Mouse (Mus musculus) CH12.LX (cell line): Measurements from ENCODE around the gene Camk2n1. TPM values are rescaled to one million over a fixed set of nuclear protein-coding genes. Genes with fewer than 3 reads are reported as not detected.

Experiments
- DNase-seq: peaks from one replicate; pipeline ENCODE4 v3.0.0-alpha.2; 2013; ENCODE audit errors: extremely low read depth
- H3K27ac ChIP-seq: 2 replicates; pipeline ENCODE4 v1.5.1; 2012; ENCODE audit warnings: low read depth, mild to moderate bottlenecking, control low read depth, moderate library complexity; ENCODE audit not compliant: insufficient read depth
- H3K27me3 ChIP-seq: replicated peaks from 2 replicates; pipeline ENCODE3; 2012; ENCODE audit warnings: inconsistent platforms
- H3K36me3 ChIP-seq, 2 experiments: replicated peaks in 1 of 2; 2 replicates each; pipeline versions ENCODE3 to v1.6.1; 2012; ENCODE audit warnings: inconsistent platforms in 1 of 2, low read length in 1 of 2, mild to moderate bottlenecking in 1 of 2, mixed read lengths in 1 of 2, moderate library complexity in 1 of 2; ENCODE audit not compliant: control insufficient read depth in 1 of 2, insufficient read depth in 1 of 2
- H3K4me1 ChIP-seq, 2 experiments: 2 replicates each; pipeline ENCODE4 v1.6.1; 2012; ENCODE audit warnings: inconsistent platforms in 1 of 2, moderate library complexity in 1 of 2; ENCODE audit not compliant: insufficient read depth in 2 of 2, control insufficient read depth in 1 of 2
- H3K4me2 ChIP-seq: 2 replicates; pipeline ENCODE4 v1.6.1; 2012; ENCODE audit warnings: low read depth, mild to moderate bottlenecking, control low read depth; ENCODE audit not compliant: poor library complexity, insufficient read depth, severe bottlenecking
- H3K4me3 ChIP-seq, 3 experiments: fragments of 150-350 bp in 1 of 3; sonication (generic) in 1 of 3; replicated peaks in 1 of 3; 2 replicates each; pipeline versions ENCODE3 to v1.5.1; 2011 to 2012; ENCODE audit warnings: low read depth in 2 of 3, low read length in 2 of 3, mild to moderate bottlenecking in 2 of 3, moderate library complexity in 2 of 3, control low read depth in 1 of 3, improper control_type of control experiment in 1 of 3, inconsistent platforms in 1 of 3, mixed read lengths in 1 of 3; ENCODE audit not compliant: poor library complexity in 1 of 3
- H3K79me2 ChIP-seq: replicated peaks from 2 replicates; pipeline ENCODE4 v1.6.1; 2012; ENCODE audit warnings: mild to moderate bottlenecking, moderate library complexity; ENCODE audit not compliant: control insufficient read depth, poor library complexity, insufficient read depth, severe bottlenecking; ENCODE audit errors: extremely low read depth
- H3K9ac ChIP-seq: 2 replicates; pipeline ENCODE4 v1.6.1; 2012; ENCODE audit warnings: low read depth, mild to moderate bottlenecking, control low read depth, moderate library complexity; ENCODE audit not compliant: insufficient read depth
- H3K9me3 ChIP-seq: replicated peaks from 2 replicates; pipeline ENCODE3; 2012; ENCODE audit warnings: low read length, inconsistent platforms, mixed read lengths
- BHLHE40 ChIP-seq: IDR thresholded peaks from 2 replicates; pipeline ENCODE4 v1.6.1; 2011; ENCODE audit warnings: mild to moderate bottlenecking, low read depth, low read length, improper control_type of control experiment
- CTCF ChIP-seq, 2 experiments: IDR thresholded peaks in 1 of 2; conservative IDR thresholded peaks in 1 of 2; 2 replicates each; pipeline ENCODE4 v1.5.1; 2011 to 2012; ENCODE audit warnings: low read depth in 2 of 2, low read length in 2 of 2, improper control_type of control experiment in 1 of 2, inconsistent platforms in 1 of 2, mild to moderate bottlenecking in 1 of 2, moderate library complexity in 1 of 2
- GABPA ChIP-seq: IDR thresholded peaks from 2 replicates; pipeline ENCODE4 v1.6.1; 2012; ENCODE audit warnings: low read depth, low read length, improper control_type of control experiment, inconsistent platforms; ENCODE audit not compliant: insufficient replicate concordance
- HCFC1 ChIP-seq: IDR thresholded peaks from 2 replicates; pipeline ENCODE4 v1.6.1; 2012; ENCODE audit warnings: low read depth, mild to moderate bottlenecking, inconsistent platforms, low read length, improper control_type of control experiment
- IRF4 ChIP-seq: IDR thresholded peaks from 2 replicates; pipeline ENCODE4 v1.6.1; 2014; ENCODE audit warnings: low read depth, mild to moderate bottlenecking, inconsistent platforms, low read length, improper control_type of control experiment
- JUN ChIP-seq: IDR thresholded peaks from 2 replicates; pipeline ENCODE4 v1.6.1; 2011; ENCODE audit warnings: low read depth, mild to moderate bottlenecking, low read length, improper control_type of control experiment, moderate library complexity; ENCODE audit not compliant: insufficient read depth
- KAT2A ChIP-seq: IDR thresholded peaks from 2 replicates; pipeline ENCODE4 v1.6.1; 2012; ENCODE audit warnings: low read length, improper control_type of control experiment, inconsistent platforms; ENCODE audit not compliant: insufficient replicate concordance
- MAX ChIP-seq: IDR thresholded peaks from 2 replicates; pipeline ENCODE4 v1.6.1; 2011; ENCODE audit warnings: low read length, improper control_type of control experiment
- MXI1 ChIP-seq: IDR thresholded peaks from 2 replicates; pipeline ENCODE4 v1.6.1; 2011; ENCODE audit warnings: mild to moderate bottlenecking, low read depth, low read length, improper control_type of control experiment
- NELFE ChIP-seq: IDR thresholded peaks from 2 replicates; pipeline ENCODE4 v1.6.1; 2011; ENCODE audit warnings: low read depth, low read length, improper control_type of control experiment
- NRF1 ChIP-seq: IDR thresholded peaks from 2 replicates; pipeline ENCODE4 v1.6.1; 2014; ENCODE audit warnings: low read depth, mild to moderate bottlenecking, inconsistent platforms, low read length, improper control_type of control experiment, moderate library complexity
- RAD21 ChIP-seq: IDR thresholded peaks from 2 replicates; pipeline ENCODE4 v1.6.1; 2011; ENCODE audit warnings: low read depth, mild to moderate bottlenecking, low read length, improper control_type of control experiment, moderate library complexity
- RCOR1 ChIP-seq: conservative IDR thresholded peaks from 2 replicates; pipeline ENCODE4 v1.6.1; 2012; ENCODE audit warnings: low read depth, mild to moderate bottlenecking, inconsistent platforms, low read length, improper control_type of control experiment
- SMC3 ChIP-seq: IDR thresholded peaks from 2 replicates; pipeline ENCODE4 v1.6.1; 2011; ENCODE audit warnings: low read depth, low read length, improper control_type of control experiment
- TBP ChIP-seq: conservative IDR thresholded peaks from 2 replicates; pipeline ENCODE4 v1.6.1; 2011; ENCODE audit warnings: low read depth, low read length, improper control_type of control experiment
- USF1 ChIP-seq: IDR thresholded peaks from 2 replicates; pipeline ENCODE4 v1.6.1; 2014; ENCODE audit warnings: low read depth, mild to moderate bottlenecking, inconsistent platforms, low read length, improper control_type of control experiment
- USF2 ChIP-seq: conservative IDR thresholded peaks from 2 replicates; pipeline ENCODE4 v1.6.1; 2011; ENCODE audit warnings: low read depth, low read length, improper control_type of control experiment
- ZMIZ1 ChIP-seq: IDR thresholded peaks from 2 replicates; pipeline ENCODE4 v1.6.1; 2012; ENCODE audit warnings: low read depth, mild to moderate bottlenecking, inconsistent platforms, low read length, improper control_type of control experiment
- dilution Hi-C: fragments of 300-500 bp; cut with MboI; formaldehyde crosslinking; loops from 2 replicates; pipeline ENCODE4 v1.14.3; 2020; ENCODE audit warnings: low sequenced_read_pairs; ENCODE audit not compliant: extremely low pct_unique_long_range_greater_than_20kb, extremely low pct_ligation_motif_present
- in situ Hi-C: fragments of 300-500 bp; cut with MboI; formaldehyde crosslinking; loops from 3 replicates; pipeline ENCODE4 v1.14.3; 2019; ENCODE audit warnings: low sequenced_read_pairs, low pct_ligation_motif_present, low pct_unique_long_range_greater_than_20kb, mixed read lengths
- polyA plus RNA-seq: library from polyadenylated mRNA; unstranded; fragments of >175 nt; gene quantifications from 2 replicates; pipeline ENCODE4 v1.2.1, GENCODE M21; 2012; ENCODE audit warnings: low read depth; ENCODE audit not compliant: insufficient read length
- total RNA-seq, 2 experiments: library from RNA; depleted of rRNA; stranded (reverse); fragments of 300-350 nt in 1 of 2; fragments of >200 nt in 1 of 2; gene quantifications; 2 replicates each; pipeline ENCODE4 v1.2.3; 2012 to 2014

Gene Camk2n1
- total and polyA plus RNA-seq, 3 experiments, result 0.13 TPM; not detected in 2

GRCm38 (mm10) chr4:138491088-138491487 is 37.0 kb downstream of the Camk2n1 start:
- dilution Hi-C loops (no loop called here), in situ Hi-C loops (no loop called here)
- H3K4me3 ChIP-seq, result no peak overlapping the region
- TF ChIP-seq IRF4 (no peak), NRF1 (no peak), GABPA (no peak), USF1 (no peak), BHLHE40 (no peak), KAT2A (no peak), CTCF (conservative IDR thresholded peaks at IDR 0.05 in 1 of 2, IDR thresholded peaks at IDR 0.05 in 1 of 2; ENCODE audit: low read depth in 2 of 2, low read length in 2 of 2) (no peak), HCFC1 (no peak), MAX (no peak), RCOR1 (no peak)
- H3K4me1 ChIP-seq, result peaks cover 4% of the 10 kb centered on the region in 2 experiments; a peak in 3 of 4 replicates
- H3K36me3 ChIP-seq, result no peaks in the 10 kb centered on the region
- DNase-seq, result no peak
- H3K27me3 ChIP-seq, result peaks cover 88% of the 10 kb centered on the region
- no peaks in the 10 kb centered on the region for H3K79me2 ChIP-seq
- no peak overlapping the region for H3K27ac ChIP-seq
- no peaks in the 10 kb centered on the region for H3K9me3 ChIP-seq
- no peak overlapping the region for H3K4me2 ChIP-seq
- no peak overlapping the region for H3K9ac ChIP-seq

DNA sequence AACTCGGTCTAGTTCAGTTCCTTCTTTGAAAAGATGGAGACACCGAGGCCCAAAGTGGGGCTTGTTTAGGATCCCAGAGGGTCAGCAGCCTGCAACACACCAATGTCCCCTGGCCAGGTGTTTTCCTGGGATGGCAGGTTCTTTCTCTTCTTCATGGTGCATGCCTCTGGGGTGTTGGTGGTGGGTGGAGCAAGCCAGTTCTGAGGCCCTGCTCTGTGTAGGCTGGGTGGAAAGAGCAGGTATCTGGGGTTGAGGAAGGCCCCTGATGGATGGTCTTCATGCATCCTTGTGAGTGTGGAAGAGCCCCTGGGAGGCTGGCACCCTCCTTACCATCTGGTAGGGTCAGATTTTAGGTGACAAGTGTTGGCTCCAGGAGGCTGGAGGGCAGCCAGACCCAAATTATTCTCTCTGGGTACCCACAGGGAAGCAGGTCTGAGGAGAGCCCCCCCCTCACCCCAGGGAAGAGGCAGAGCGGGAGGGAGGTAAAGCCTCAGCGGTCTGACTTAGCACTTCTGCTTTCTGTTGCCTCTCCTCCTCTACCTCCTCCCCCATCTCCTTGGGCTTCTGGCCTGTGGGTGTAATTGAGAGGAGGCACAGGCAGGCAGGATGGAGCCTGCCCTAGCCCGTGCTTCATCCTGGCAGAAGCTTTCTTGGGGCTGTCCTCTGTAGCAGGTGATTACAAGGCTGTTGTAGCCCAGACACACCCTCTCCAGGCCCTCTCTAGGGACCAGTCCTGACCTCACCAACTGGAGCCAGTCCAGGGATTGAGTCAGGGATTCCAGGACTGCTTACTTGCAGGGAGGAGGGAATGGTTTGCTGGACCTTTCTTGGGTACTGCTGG is 39.3 kb downstream of the Camk2n1 start:
- dilution Hi-C loops, result no loop called here
- in situ Hi-C loops, result no loop called here
- peak; percentile 6 for DNase-seq
- Histone ChIP-seq H3K9ac (no peak overlapping the region), H3K4me1 (peaks cover 4% of the 10 kb centered on the region in 2 experiments; a peak in 3 of 4 replicates), H3K27ac (no peak overlapping the region), H3K9me3 (no peaks in the 10 kb centered on the region), H3K4me2 (no peak overlapping the region), H3K4me3 (no peak overlapping the region), H3K79me2 (no peaks in the 10 kb centered on the region), H3K27me3 (peaks cover 84% of the 10 kb centered on the region), H3K36me3 (no peaks in the 10 kb centered on the region)
- TF ChIP-seq USF2, result no peak
- TF ChIP-seq ZMIZ1, result no peak
- no peak for TF ChIP-seq MXI1
- no peak for TF ChIP-seq SMC3
- TF ChIP-seq CTCF (conservative IDR thresholded peaks at IDR 0.05 in 1 of 2, IDR thresholded peaks at IDR 0.05 in 1 of 2; ENCODE audit: low read depth in 2 of 2, low read length in 2 of 2), result no peak
- TF ChIP-seq USF1, result no peak
- TF ChIP-seq RCOR1, result no peak
- TF ChIP-seq MAX, result no peak
- TF ChIP-seq JUN, result no peak
- TF ChIP-seq KAT2A, result no peak
- TF ChIP-seq IRF4, result no peak
- no peak for TF ChIP-seq TBP
- TF ChIP-seq NELFE, result no peak
- TF ChIP-seq RAD21, result no peak
